Mouse (Mus musculus) heart, embryonic 11.5 days (tissue): ENCODE data around the gene Casp9. TPM values are rescaled to one million over a fixed set of nuclear protein-coding genes. Genes with fewer than 3 reads are reported as not detected.

Experiments used
- ATAC-seq: fragments of 200-750 bp; cut with Nextera tagmentation; replicated peaks from 2 replicates; pipeline ENCODE4 v1.8.0; 2017; ENCODE audit warnings: moderate library complexity; ENCODE audit not compliant: insufficient number of reproducible peaks, low FRiP score, low TSS enrichment
- H3K27ac ChIP-seq: fragments of 300-500 bp; sonication (generic); 2 replicates; pipeline ENCODE4 v1.5.1; 2014; ENCODE audit warnings: mild to moderate bottlenecking, low read depth, low read length
- H3K27me3 ChIP-seq: fragments of 300-500 bp; sonication (generic); 2 replicates; pipeline ENCODE4 v1.6.1; 2014; ENCODE audit warnings: mild to moderate bottlenecking, low read length, mixed read lengths; ENCODE audit not compliant: control insufficient read depth, insufficient read depth
- H3K36me3 ChIP-seq: fragments of 300-500 bp; sonication (generic); 2 replicates; pipeline ENCODE4 v1.6.1; 2014; ENCODE audit warnings: mild to moderate bottlenecking, low read length, moderate library complexity, mixed read lengths; ENCODE audit not compliant: control insufficient read depth, insufficient read depth
- H3K4me1 ChIP-seq: fragments of 300-500 bp; sonication (generic); 2 replicates; pipeline ENCODE4 v1.6.1; 2014; ENCODE audit warnings: low read length; ENCODE audit not compliant: control insufficient read depth, insufficient read depth
- H3K4me2 ChIP-seq: fragments of 300-500 bp; sonication (generic); 2 replicates; pipeline ENCODE4 v1.6.1; 2014; ENCODE audit warnings: mild to moderate bottlenecking, moderate library complexity
- H3K4me3 ChIP-seq: fragments of 300-500 bp; sonication (generic); 2 replicates; pipeline ENCODE4 v1.5.1; 2014; ENCODE audit warnings: low read depth, low read length
- H3K9ac ChIP-seq: fragments of 300-500 bp; sonication (generic); 2 replicates; pipeline ENCODE4 v1.6.1; 2014; ENCODE audit warnings: mild to moderate bottlenecking, low read depth, low read length, moderate library complexity
- H3K9me3 ChIP-seq: fragments of 300-500 bp; sonication (generic); replicated peaks from 2 replicates; pipeline ENCODE4 v1.6.1; 2016; ENCODE audit warnings: low read length; ENCODE audit not compliant: control insufficient read depth
- WGBS: fragments of 180-500 bp; shearing (Covaris S2); extraction: QIAGEN DNeasy Blood & Tissue Kit; methylation state at CpG from one replicate; pipeline ENCODE4 v1.1.7; 2014; ENCODE audit not compliant: insufficient replicate concordance; 5-methylcytosine and 5-hydroxymethylcytosine counted together
- polyA plus RNA-seq: library from polyadenylated mRNA; unstranded; fragments of >200 nt; fragmentation: Nextera tagmentation; extraction: Ambion mirVana; gene quantifications from 2 replicates; pipeline ENCODE4 v1.2.1, GENCODE M21; 2014

The Casp9 gene
- polyA plus RNA-seq, 1 experiment from 2014 or later = 15.4 TPM

DNA sequence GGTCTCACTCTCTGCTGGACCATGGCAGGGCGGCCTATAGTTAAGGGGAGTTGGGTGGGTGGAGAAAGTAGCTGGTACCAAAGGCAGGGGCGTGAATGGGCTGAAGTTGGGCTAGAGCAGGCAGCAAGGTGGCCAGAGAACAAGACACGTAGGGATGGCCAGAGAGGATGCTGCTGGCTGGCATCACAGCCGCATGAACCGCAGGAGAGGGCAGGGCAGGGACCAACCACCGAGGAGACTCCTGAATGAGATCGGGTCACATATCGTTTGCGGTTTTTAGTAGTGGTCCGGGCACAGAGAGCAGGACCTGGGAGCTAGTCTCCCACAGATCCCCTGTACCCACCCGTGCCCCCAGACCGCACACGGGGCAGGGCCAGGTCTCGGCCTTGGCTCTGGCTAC lies 65.9 kb downstream of the Casp9 start:
- no peak overlapping the region for H3K4me3 ChIP-seq
- no peak for ATAC-seq
- H3K27me3 ChIP-seq = no peaks in the 10 kb centered on the region
- H3K4me1 ChIP-seq = peaks cover 9% of the 10 kb centered on the region; the same call in 1 of the 2 replicates
- H3K36me3 ChIP-seq = peaks cover 21% of the 10 kb centered on the region
- H3K9ac ChIP-seq = no peak overlapping the region
- H3K4me2 ChIP-seq = no peak overlapping the region
- WGBS = 90% methylated on average over 14 of the region's 14 CpGs
- no peaks in the 10 kb centered on the region for H3K9me3 ChIP-seq
- no peak overlapping the region for H3K27ac ChIP-seq

- Histone ChIP-seq H3K4me1 (peaks cover 9% of the 10 kb centered on the region; the same call in 1 of the 2 replicates), H3K27ac (no peak overlapping the region), H3K4me3 (no peak overlapping the region), H3K27me3 (no peaks in the 10 kb centered on the region), H3K9me3 (no peaks in the 10 kb centered on the region), H3K9ac (peak overlapping the region; percentile 43; the same call in 1 of the 2 replicates), H3K36me3 (peaks cover 26% of the 10 kb centered on the region), H3K4me2 (no peak overlapping the region)
- 70% methylated on average over 19 of the region's 19 CpGs for WGBS
- ATAC-seq = no peak
These were observed 66.9 kb downstream of the Casp9 start for GRCm38 (mm10) chr4:141860246-141860841.

DNA sequence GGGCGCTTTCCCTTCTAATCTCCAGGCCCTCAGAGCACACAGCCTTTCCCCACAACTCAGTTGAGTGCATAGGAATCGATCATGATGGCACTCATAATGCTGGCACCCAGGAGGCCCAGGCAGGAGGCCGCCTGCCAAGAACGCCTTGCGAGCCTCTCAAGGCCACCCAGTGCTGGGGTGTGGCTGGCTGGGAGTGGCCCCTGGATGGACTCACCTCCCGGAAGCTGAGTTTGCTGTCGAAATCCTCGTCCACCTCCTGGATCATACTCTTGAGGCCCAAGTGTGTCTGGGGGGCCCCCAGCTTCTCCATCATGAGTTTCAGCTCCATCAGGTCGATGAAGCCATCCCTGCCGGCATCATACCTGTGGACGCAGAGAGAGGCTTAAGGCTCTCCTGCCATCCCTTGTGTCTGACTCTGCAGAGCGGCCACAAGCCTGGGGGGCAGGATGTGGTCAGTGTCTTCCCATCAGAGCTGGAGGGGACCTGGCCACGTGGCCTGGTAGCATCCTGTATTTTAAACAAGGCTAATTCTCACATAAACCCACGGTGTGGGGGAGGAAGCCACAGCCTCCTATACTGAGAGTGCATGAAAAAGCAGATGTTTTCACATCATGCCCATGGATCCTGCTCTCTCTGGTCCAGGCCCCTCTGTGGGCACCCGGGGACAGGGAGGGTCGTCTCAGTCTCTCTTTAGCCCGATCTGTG lies 68.3 kb downstream of the Casp9 start:
- 88% methylated on average over 17 of the region's 17 CpGs for WGBS
- peaks cover 17% of the 10 kb centered on the region for H3K4me1 ChIP-seq
- H3K36me3 ChIP-seq = peaks cover 26% of the 10 kb centered on the region
- H3K27me3 ChIP-seq = no peaks in the 10 kb centered on the region
- no peak for ATAC-seq
- H3K9ac ChIP-seq = no peak overlapping the region
- no peak overlapping the region for H3K27ac ChIP-seq
- H3K9me3 ChIP-seq = no peaks in the 10 kb centered on the region
- H3K4me3 ChIP-seq = no peak overlapping the region
- H3K4me2 ChIP-seq = no peak overlapping the region

GRCm38 (mm10) chr4:141862867-141863266 lies 69.5 kb downstream of the Casp9 start:
- peaks cover 28% of the 10 kb centered on the region for H3K4me1 ChIP-seq
- H3K36me3 ChIP-seq = peaks cover 26% of the 10 kb centered on the region
- H3K27me3 ChIP-seq = no peaks in the 10 kb centered on the region
- H3K9me3 ChIP-seq = no peaks in the 10 kb centered on the region
- no peak for ATAC-seq
- no peak overlapping the region for H3K4me2 ChIP-seq
- no peak overlapping the region for H3K9ac ChIP-seq
- WGBS = 78% methylated on average over 5 of the region's 5 CpGs
- no peak overlapping the region for H3K4me3 ChIP-seq
- H3K27ac ChIP-seq = no peak overlapping the region; the same call in 1 of the 2 replicates

- Histone ChIP-seq H3K9ac (no peak overlapping the region), H3K36me3 (peaks cover 24% of the 10 kb centered on the region), H3K27ac (no peak overlapping the region), H3K4me3 (no peak overlapping the region), H3K4me2 (no peak overlapping the region), H3K27me3 (no peaks in the 10 kb centered on the region), H3K4me1 (peaks cover 35% of the 10 kb centered on the region), H3K9me3 (no peaks in the 10 kb centered on the region)
- WGBS = 68% methylated on average over 7 of the region's 7 CpGs
- no peak for ATAC-seq
These were observed 70.4 kb downstream of the Casp9 start for GRCm38 (mm10) chr4:141863726-141864280.

- H3K4me3 ChIP-seq = no peak overlapping the region
- 90% methylated on average over 8 of the region's 8 CpGs for WGBS
- H3K4me2 ChIP-seq = no peak overlapping the region
- H3K27ac ChIP-seq = no peak overlapping the region
- H3K27me3 ChIP-seq = no peaks in the 10 kb centered on the region
- H3K9me3 ChIP-seq = no peaks in the 10 kb centered on the region
- no peak overlapping the region for H3K9ac ChIP-seq
- H3K36me3 ChIP-seq = peaks cover 22% of the 10 kb centered on the region
- peaks cover 42% of the 10 kb centered on the region for H3K4me1 ChIP-seq
- no peak for ATAC-seq
These were observed 71.1 kb downstream of the Casp9 start for GRCm38 (mm10) chr4:141864506-141864905.

DNA sequence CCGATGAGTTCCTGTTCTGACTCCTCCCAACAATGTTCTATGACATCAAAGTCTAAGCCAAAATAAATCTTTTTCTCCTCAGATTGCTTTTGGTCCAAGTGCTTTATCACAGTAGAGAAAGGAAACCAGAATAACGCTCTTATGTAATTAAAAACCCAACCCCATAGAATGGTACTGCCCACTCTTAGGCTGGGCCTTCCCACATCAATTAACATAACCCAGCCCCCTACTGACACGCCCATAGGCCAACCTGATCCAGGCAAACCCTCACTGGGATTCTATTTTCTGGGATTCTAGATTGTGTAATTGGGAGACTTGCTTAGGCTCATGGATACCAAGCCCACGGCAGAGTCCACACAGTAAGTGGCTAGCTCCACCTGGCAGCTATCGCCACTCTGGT lies 71.6 kb downstream of the Casp9 start:
- no peak overlapping the region for H3K9ac ChIP-seq
- peaks cover 20% of the 10 kb centered on the region for H3K36me3 ChIP-seq
- H3K9me3 ChIP-seq = no peaks in the 10 kb centered on the region
- no peaks in the 10 kb centered on the region for H3K27me3 ChIP-seq
- ATAC-seq = no peak
- no peak overlapping the region for H3K27ac ChIP-seq
- no peak overlapping the region for H3K4me2 ChIP-seq
- WGBS = 91% methylated on average over 5 of the region's 5 CpGs
- H3K4me1 ChIP-seq = peaks cover 47% of the 10 kb centered on the region
- H3K4me3 ChIP-seq = no peak overlapping the region
